In the genomic region with DNA sequence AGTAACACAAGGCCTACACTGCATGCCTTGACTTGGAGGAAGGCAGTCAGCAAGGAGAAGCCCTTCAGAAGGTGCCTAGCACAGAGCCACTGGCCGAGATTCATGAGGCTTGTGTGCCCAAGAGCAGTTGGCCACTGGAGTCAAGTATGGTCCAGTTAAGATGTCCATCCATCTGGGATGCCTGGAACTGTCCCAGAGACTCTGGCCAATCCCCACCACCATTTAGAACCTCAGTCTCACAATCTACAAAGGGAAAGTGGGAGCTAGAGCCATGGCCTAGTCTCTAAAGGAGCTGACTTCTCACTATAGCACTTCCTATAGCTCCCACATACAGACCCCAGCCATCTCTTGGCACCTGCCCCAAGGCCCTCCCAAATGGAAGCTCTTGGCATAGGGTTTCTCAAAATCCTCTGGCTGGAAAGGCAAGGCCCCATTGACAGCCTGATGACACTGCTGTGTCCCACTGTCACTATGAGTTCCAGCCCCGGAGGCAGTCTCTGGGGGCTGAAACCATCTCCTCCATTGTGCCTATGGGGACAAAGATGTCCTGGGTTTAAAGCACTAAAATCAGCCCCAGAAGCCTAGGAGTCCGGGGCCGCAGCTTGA, we compare ENCODE assay signal across 10 mouse cellular contexts. TPM values are rescaled to one million over a fixed set of nuclear protein-coding genes. Genes with fewer than 3 reads are reported as not detected.
DNase-seq lines count a peak whose midpoint lies in the region; ATAC-seq and TF ChIP-seq lines count a peak whose summit lies in the region.
"Had no signal": no experiment of that assay in that cellular context is flagged by ENCODE, and none has a peak within 500 bp of the region (broad histone marks: within the 10 kb centered on the region; RNA-seq: fewer than 3 reads in every experiment).

No protein-coding gene starts in this region.

- no peak for ATAC-seq in neural tube, embryonic 15.5 days (ENCODE audit: low FRiP score)
- ATAC-seq in liver, postnatal 0 days = no peak

- DNase-seq in layer of hippocampus, adult 2 months (ENCODE audit: low spot score in 2 of 2) = no peak
- DNase-seq in layer of hippocampus, postnatal 25 days (ENCODE audit: extremely low spot score in 1 of 2, low spot score in 1 of 2) = no peak
- no peak for DNase-seq in forebrain, embryonic 10.5 days (ENCODE audit: extremely low spot score, low spot score)
- no peak for DNase-seq in limb, embryonic 10.5 days (ENCODE audit: low spot score)
- no peak for DNase-seq in retina, embryonic 14.5 days (ENCODE audit: low spot score)
- DNase-seq in B cell, adult 2 months = no peak
- DNase-seq in liver, postnatal 0 days = no peak
- DNase-seq: gastrocnemius, postnatal 14 days; kidney, adult 9 months had no signal

- H3K9me3 ChIP-seq in forebrain, embryonic 10.5 days = no peaks in the 10 kb centered on the region
- H3K9me3 ChIP-seq in limb, embryonic 10.5 days (replicated peaks) = no peaks in the 10 kb centered on the region
- H3K9me3 ChIP-seq in neural tube, embryonic 15.5 days (replicated peaks) = no peaks in the 10 kb centered on the region
- H3K9me3 ChIP-seq in liver, postnatal 0 days (ENCODE audit: low read length) = no peaks in the 10 kb centered on the region

- peaks cover 77% of the 10 kb centered on the region for H3K27me3 ChIP-seq in forebrain, embryonic 10.5 days (ENCODE audit: poor library complexity, severe bottlenecking)
- peaks cover 81% of the 10 kb centered on the region for H3K27me3 ChIP-seq in limb, embryonic 10.5 days (ENCODE audit: low read depth, poor library complexity, severe bottlenecking)
- 0 out of 2 replicates have a peak, but pooled peaks cover 2% of the 10 kb centered on the region for H3K27me3 ChIP-seq in neural tube, embryonic 15.5 days (replicated peaks)
- peaks cover 34% of the 10 kb centered on the region for H3K27me3 ChIP-seq in liver, postnatal 0 days (ENCODE audit: insufficient read depth, low read length)

- TF ChIP-seq CTCF in layer of hippocampus, adult 2 months (conservative IDR thresholded peaks at IDR 0.05) = no peak
- TF ChIP-seq CTCF in liver, postnatal 0 days (IDR thresholded peaks at IDR 0.05; ENCODE audit: low read depth) = no peak

- TF ChIP-seq EP300 in liver, postnatal 0 days (IDR thresholded peaks at IDR 0.05; ENCODE audit: low read depth) = no peak

- peak overlapping the region; percentile 43 for H3K27ac ChIP-seq in layer of hippocampus, adult 2 months
- H3K27ac ChIP-seq in forebrain, embryonic 10.5 days = peak overlapping the region; percentile 81
- peak overlapping the region; percentile 39 for H3K27ac ChIP-seq in limb, embryonic 10.5 days
- H3K27ac ChIP-seq in neural tube, embryonic 15.5 days (replicated peaks) = peak overlapping the region; percentile 56
- no peak overlapping the region for H3K27ac ChIP-seq in liver, postnatal 0 days (ENCODE audit: low read depth)

- H3K4me2 ChIP-seq in neural tube, embryonic 15.5 days = no peak overlapping the region
- no peak overlapping the region for H3K4me2 ChIP-seq in liver, postnatal 0 days (ENCODE audit: low read depth, low read length)

- no peak overlapping the region for H3K4me3 ChIP-seq in layer of hippocampus, adult 2 months
- peak overlapping the region; percentile 40; the same call in 1 of the 2 replicates for H3K4me3 ChIP-seq in forebrain, embryonic 10.5 days
- H3K4me3 ChIP-seq in limb, embryonic 10.5 days = peak overlapping the region; percentile 35; the same call in 1 of the 2 replicates
- H3K4me3 ChIP-seq in neural tube, embryonic 15.5 days (replicated peaks) = no peak overlapping the region
- no peak overlapping the region for H3K4me3 ChIP-seq in liver, postnatal 0 days (ENCODE audit: low read depth, low read length)

- no peaks in the 10 kb centered on the region for H3K36me3 ChIP-seq in forebrain, embryonic 10.5 days (replicated peaks)
- no peaks in the 10 kb centered on the region for H3K36me3 ChIP-seq in limb, embryonic 10.5 days
- no peaks in the 10 kb centered on the region for H3K36me3 ChIP-seq in neural tube, embryonic 15.5 days
- no peaks in the 10 kb centered on the region for H3K36me3 ChIP-seq in liver, postnatal 0 days (replicated peaks; ENCODE audit: insufficient read depth, low read length)

- H3K9ac ChIP-seq in neural tube, embryonic 15.5 days (replicated peaks) = no peak overlapping the region
- no peak overlapping the region for H3K9ac ChIP-seq in liver, postnatal 0 days (replicated peaks)

- H3K4me1 ChIP-seq in forebrain, embryonic 10.5 days = peaks cover 88% of the 10 kb centered on the region
- peaks cover 60% of the 10 kb centered on the region for H3K4me1 ChIP-seq in limb, embryonic 10.5 days
- peaks cover 71% of the 10 kb centered on the region for H3K4me1 ChIP-seq in neural tube, embryonic 15.5 days
- peaks cover 3% of the 10 kb centered on the region; the same call in 1 of the 2 replicates for H3K4me1 ChIP-seq in liver, postnatal 0 days (ENCODE audit: insufficient read depth)

- 17% methylated on average over 4 of the region's 4 CpGs for WGBS in forebrain, embryonic 10.5 days
- WGBS in limb, embryonic 10.5 days = 22% methylated on average over 4 of the region's 4 CpGs
- 21% methylated on average over 4 of the region's 4 CpGs for WGBS in neural tube, embryonic 15.5 days
- WGBS in liver, postnatal 0 days (ENCODE audit: insufficient replicate concordance) = 40% methylated on average over 4 of the region's 4 CpGs

RNA-seq across cellular contexts. Expression of a gene that starts 11.1 kb away (rescaled TPM):
- total RNA-seq in layer of hippocampus, adult 2 months (2021) = 10 to 100 TPM; 87.6 to 89.0 TPM
- total RNA-seq in layer of hippocampus, postnatal 25 days (2021) = 10 to 100 TPM; 73.9 to 75.7 TPM
- 74.4 and 77.0 TPM in 2 replicates for polyA plus RNA-seq in forebrain, embryonic 10.5 days (2016; fragmentation: Nextera tagmentation; extraction: Ambion mirVana)
- 17.5 and 25.2 TPM in 2 replicates for polyA plus RNA-seq in limb, embryonic 10.5 days (2016; fragmentation: Nextera tagmentation; extraction: Ambion mirVana)
- polyA plus RNA-seq in neural tube, embryonic 15.5 days (2015; fragmentation: Nextera tagmentation; extraction: Ambion mirVana) = 55.6 and 67.3 TPM in 2 replicates
- polyA plus RNA-seq in liver, postnatal 0 days (2015; fragmentation: Nextera tagmentation; extraction: Ambion mirVana) = 4.0 and 5.7 TPM in 2 replicates

Comparison
In these comparisons a context has a peak if more than half of its experiments do, and no peak if none do; other contexts are left out.
1. H3K4me3 ChIP-seq: peak in forebrain, embryonic 10.5 days (single experiment) and limb, embryonic 10.5 days (single experiment); none in layer of hippocampus, adult 2 months (single experiment), neural tube, embryonic 15.5 days (single experiment) and liver, postnatal 0 days (single experiment).